Mouse (Mus musculus): Measurements from ENCODE around the gene Gm4969. TPM values are rescaled to one million over a fixed set of nuclear protein-coding genes. Genes with fewer than 3 reads are reported as not detected.
"Not testable (repeated sequence)": the region's sequence is repeated elsewhere in the genome, so short reads cannot be mapped to it uniquely, and the experiment has no call there.

Gm4969 gene
- under 1 TPM; 0.34 to 0.62 TPM for total RNA-seq (2021)
- long read RNA-seq, experiment 1 = 0 reads
- long read RNA-seq, experiment 2, partial matches to known transcripts = 0 of 1 reads
- long read RNA-seq, experiment 2, other reads (novel, unspliced or antisense) = 1 of 1 reads

- DNase-seq (ENCODE audit: low spot score in 2 of 2) = peak in 1 of 2 experiments; percentile 59
Measured at GRCm38 (mm10) chr7:19118028-19118771, at the start of gene Gm4969. Gene Gm4969 (minus strand): TSS chr7:19118368.

DNA sequence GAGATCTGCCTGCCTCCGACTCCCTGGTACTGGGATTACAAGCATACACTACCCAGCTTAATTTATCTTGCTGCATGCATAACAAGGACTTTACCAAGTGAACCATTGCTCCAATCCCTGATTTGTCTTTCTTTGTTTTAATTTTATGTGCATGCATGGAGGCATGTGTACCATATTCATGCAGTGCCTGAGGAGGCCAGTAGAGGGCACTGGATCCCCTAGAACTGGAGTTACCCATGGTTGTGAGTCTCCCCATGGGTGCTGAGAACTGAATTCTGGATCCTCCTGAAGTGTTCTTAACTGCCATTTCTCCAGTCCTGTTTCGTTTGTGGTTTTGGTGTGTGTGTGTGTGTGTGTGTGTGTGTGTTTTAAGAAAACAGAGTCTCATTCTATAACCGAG is 48.8 kb upstream of the Gm4969 start:
- no peak for DNase-seq (ENCODE audit: low spot score in 2 of 2)

GRCm38 (mm10) chr7:19165656-19166423 is 47.7 kb upstream of the Gm4969 start, which contains the start of gene Gipr:
Gene Gipr (minus strand): TSS chr7:19166127.
- no peak for DNase-seq (ENCODE audit: low spot score in 2 of 2)

DNA sequence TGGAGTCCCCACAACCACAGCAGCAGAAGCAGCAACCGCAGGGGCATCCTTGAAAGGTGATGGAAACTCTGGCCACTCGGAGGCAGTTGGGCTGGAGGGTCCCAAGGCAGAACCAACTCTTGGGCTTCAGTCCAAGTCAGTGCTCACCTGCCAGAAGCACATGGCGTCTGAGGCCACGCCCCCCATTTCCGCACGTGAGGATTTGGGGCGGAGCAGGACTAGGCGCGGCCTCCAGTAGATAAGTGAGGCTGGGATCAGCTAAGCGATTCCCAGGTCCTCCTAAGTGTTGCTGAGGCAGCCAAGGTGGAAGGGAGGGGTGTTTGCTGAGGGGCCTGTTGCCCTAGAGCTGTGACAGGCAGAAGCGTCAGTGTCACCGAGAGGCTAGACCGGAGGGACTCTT is 46.8 kb upstream of the Gm4969 start:
- no peak for DNase-seq (ENCODE audit: low spot score in 2 of 2)

GRCm38 (mm10) chr7:19164189-19164588 is 46.0 kb upstream of the Gm4969 start:
- DNase-seq (ENCODE audit: low spot score in 2 of 2) = no peak

DNA sequence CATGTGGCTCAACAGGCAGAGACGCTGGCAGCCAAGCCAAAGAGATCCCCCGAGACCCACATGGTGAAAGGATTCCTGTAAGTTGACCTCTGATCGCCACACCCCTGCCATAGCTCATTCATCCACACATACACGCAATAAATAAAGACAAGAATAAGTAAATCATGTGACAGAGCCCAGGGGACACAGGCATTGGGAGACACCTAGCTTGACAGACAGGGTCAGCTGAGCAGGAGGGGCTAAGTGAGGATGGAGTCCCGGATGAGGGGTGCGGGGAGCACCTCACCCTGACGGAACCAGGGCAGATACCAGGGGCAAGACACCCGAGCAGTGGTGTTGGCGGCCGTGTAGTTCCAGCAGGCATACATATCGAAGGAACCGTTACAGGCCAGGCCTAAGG is 45.6 kb upstream of the Gm4969 start:
- DNase-seq (ENCODE audit: low spot score in 2 of 2) = no peak

- no peak for DNase-seq (ENCODE audit: low spot score in 2 of 2)
Measured at GRCm38 (mm10) chr7:19162928-19163327, 44.8 kb upstream of the Gm4969 start.

DNA sequence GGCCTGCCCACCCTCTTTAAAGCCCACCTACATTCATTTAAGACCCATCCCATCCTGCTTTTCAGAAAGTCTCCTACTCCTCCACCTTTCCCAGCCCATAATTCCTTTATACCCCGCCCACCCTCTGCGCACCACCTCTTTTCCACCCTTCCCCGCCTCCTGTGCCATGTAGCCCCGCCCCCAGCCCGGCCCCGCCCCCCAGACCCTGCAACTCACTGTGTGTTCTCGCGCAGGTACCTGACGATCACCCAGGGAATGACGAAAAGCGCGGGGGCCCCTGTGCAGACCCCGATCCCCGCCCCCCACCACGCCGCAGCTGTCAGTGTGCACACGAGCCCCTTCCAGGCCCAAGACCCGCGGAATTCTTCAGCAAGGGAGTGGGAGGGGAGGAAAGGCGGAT is 41.9 kb upstream of the Gm4969 start:
- DNase-seq (ENCODE audit: low spot score in 2 of 2) = no peak

GRCm38 (mm10) chr7:19159411-19159810 is 41.2 kb upstream of the Gm4969 start:
- no peak for DNase-seq (ENCODE audit: low spot score in 2 of 2)

DNA sequence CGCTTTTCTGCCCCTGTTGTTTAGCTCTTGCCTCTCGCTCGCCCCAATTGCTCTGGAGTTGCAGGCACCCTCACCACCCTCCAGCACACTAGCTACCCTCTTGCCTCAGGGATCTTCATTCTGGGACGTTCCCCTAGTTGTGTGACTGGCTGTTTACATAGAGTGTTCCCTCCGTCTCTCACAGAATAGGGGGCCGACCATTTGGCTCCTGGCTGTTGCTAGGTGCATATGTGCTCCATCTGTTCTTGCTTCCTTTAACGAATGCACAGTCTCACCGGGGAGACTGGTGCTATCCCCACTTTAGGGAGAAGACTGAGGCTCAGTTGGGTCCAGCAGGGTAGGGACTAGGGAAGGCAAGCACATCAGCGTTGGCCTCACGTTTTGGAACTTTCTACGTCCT is 40.4 kb upstream of the Gm4969 start:
- DNase-seq (ENCODE audit: low spot score in 2 of 2) = no peak

GRCm38 (mm10) chr7:19157160-19157800 is 39.1 kb upstream of the Gm4969 start:
- peak; percentile 86 for DNase-seq (ENCODE audit: low spot score in 2 of 2)

- DNase-seq (ENCODE audit: low spot score in 2 of 2) = no peak
Measured at GRCm38 (mm10) chr7:19155825-19156475, 37.8 kb upstream of the Gm4969 start.

GRCm38 (mm10) chr7:19154796-19155195 is 36.6 kb upstream of the Gm4969 start:
- no peak for DNase-seq (ENCODE audit: low spot score in 2 of 2)

GRCm38 (mm10) chr7:19151121-19151520 is 33.0 kb upstream of the Gm4969 start:
- DNase-seq (ENCODE audit: low spot score in 2 of 2) = not testable (repeated sequence)

DNA sequence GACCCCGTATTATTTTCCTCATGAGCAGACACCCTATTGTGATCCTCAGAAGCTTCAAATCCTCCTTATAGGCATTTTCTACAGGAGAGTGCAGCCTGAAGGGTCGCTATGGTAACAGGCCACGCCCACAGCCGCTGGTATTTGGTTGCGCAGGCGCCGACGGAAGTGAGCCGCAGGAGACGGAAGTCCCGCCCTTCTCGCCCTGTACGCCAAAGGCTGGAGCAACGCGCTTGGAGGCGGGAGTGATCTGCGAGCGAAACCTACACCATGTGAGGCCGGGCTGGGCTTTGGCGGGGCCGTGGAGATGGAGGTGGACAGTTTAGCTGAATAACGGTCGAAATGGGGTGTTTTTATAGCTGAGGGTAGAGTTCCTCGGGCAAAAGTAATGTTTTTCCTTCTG is 31.5 kb upstream of the Gm4969 start, which contains the start of gene Snrpd2:
Gene Snrpd2 (plus strand): TSS at position 97 of the 400 bp plus-strand sequence.
- DNase-seq (ENCODE audit: low spot score in 2 of 2) = peak; percentile 94 to 99

GRCm38 (mm10) chr7:19148875-19149541 is 30.8 kb upstream of the Gm4969 start, which contains the start of gene Qpctl:
Gene Qpctl (minus strand): TSS chr7:19149291.
- peak; percentile 92 to 97 for DNase-seq (ENCODE audit: low spot score in 2 of 2)

DNA sequence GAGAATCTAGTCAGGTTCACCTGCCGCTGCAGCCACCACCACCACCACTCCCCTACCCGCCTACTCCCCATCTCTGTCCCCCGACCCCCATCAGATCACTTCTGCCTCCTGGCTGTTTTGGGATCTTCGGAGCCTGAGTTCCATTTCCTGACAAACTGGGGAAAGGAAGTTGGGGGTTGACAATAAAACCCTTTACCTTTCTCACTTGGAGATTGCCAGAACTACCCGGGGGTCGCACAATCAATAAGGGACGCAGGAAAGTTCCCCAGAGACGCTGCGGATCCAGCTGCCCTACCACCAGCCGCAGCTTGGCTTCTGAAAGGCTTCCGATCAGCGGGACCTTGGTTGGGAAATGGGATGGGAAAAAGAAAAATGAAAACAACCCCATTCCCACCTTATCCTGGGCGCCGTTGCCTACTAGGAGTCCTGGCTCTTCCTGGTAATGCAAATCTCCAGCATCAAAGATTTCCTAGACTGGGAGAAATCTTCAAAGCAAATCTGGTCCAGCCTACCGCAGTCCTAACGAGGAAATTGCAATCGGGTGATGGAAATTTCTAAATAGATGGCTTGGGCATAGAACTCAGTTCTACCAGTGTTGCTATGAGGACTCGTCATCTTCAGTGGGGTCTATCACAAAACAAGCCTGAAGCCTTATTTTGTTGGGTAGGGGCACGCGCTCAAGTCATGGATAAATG is 30.2 kb upstream of the Gm4969 start:
- DNase-seq (ENCODE audit: low spot score in 2 of 2) = no peak

GRCm38 (mm10) chr7:19147497-19148045 is 29.4 kb upstream of the Gm4969 start:
- no peak for DNase-seq (ENCODE audit: low spot score in 2 of 2)

- DNase-seq (ENCODE audit: low spot score in 2 of 2) = no peak
Measured at GRCm38 (mm10) chr7:19146793-19147192, 28.6 kb upstream of the Gm4969 start.

Measured in gastrocnemius, postnatal 4 days (tissue).